Mouse (Mus musculus): Measurements from ENCODE around the gene Clmp.

- no peak for TF ChIP-seq CTCF (IDR thresholded peaks at IDR 0.05; ENCODE audit: extremely low read depth, insufficient read depth, insufficient read length, insufficient replicate concordance)
- TF ChIP-seq POLR2A (IDR thresholded peaks at IDR 0.05; ENCODE audit: low read depth, low read length): no peak
Measured at GRCm38 (mm10) chr9:40794251-40794650, 108.5 kb downstream of the Clmp start.
